Mouse (Mus musculus) MEL-GATA-1-ER (cell line): ENCODE data around the gene Slc2a2.

Experiments used
- DNase-seq: peaks from one replicate; pipeline ENCODE4 v3.0.0-alpha.2; 2012; ENCODE audit warnings: low read depth; ENCODE audit errors: extremely low read depth

The Slc2a2 gene

GRCm38 (mm10) chr3:28697797-28698196 is at the start of gene Slc2a2:
TSS of gene Slc2a2 (plus strand) at chr3:28697903.
- DNase-seq = no peak

- no peak for DNase-seq
Measured at GRCm38 (mm10) chr3:28652574-28652973, 45.1 kb upstream of the Slc2a2 start.

- DNase-seq = no peak
Measured at GRCm38 (mm10) chr3:28653043-28653442, 44.7 kb upstream of the Slc2a2 start.

GRCm38 (mm10) chr3:28654740-28655139 is 43.0 kb upstream of the Slc2a2 start:
- no peak for DNase-seq

- DNase-seq = no peak
Measured at GRCm38 (mm10) chr3:28658349-28658748, 39.4 kb upstream of the Slc2a2 start.

- DNase-seq = no peak
Measured at GRCm38 (mm10) chr3:28680851-28681250, 16.9 kb upstream of the Slc2a2 start.

GRCm38 (mm10) chr3:28681866-28682265 is 15.8 kb upstream of the Slc2a2 start:
- DNase-seq = no peak

- no peak for DNase-seq
Measured at GRCm38 (mm10) chr3:28682411-28682810, 15.3 kb upstream of the Slc2a2 start.

GRCm38 (mm10) chr3:28685510-28685909 is 12.2 kb upstream of the Slc2a2 start:
- DNase-seq = no peak

GRCm38 (mm10) chr3:28694811-28695210 is 2.9 kb upstream of the Slc2a2 start:
- DNase-seq = no peak

- no peak for DNase-seq
Measured at GRCm38 (mm10) chr3:28695608-28696007, 2.1 kb upstream of the Slc2a2 start.

- DNase-seq = no peak
Measured at GRCm38 (mm10) chr3:28696162-28696561, 1.5 kb upstream of the Slc2a2 start.

GRCm38 (mm10) chr3:28699601-28700000 is 1.9 kb downstream of the Slc2a2 start:
- DNase-seq = no peak

GRCm38 (mm10) chr3:28705522-28706137 is 7.9 kb downstream of the Slc2a2 start:
- DNase-seq = peak; percentile 16

- no peak for DNase-seq
Measured at GRCm38 (mm10) chr3:28706736-28707135, 9.0 kb downstream of the Slc2a2 start.

GRCm38 (mm10) chr3:28709740-28710139 is 12.0 kb downstream of the Slc2a2 start:
- DNase-seq = peak; percentile 30

GRCm38 (mm10) chr3:28713913-28714698 is 16.4 kb downstream of the Slc2a2 start:
- no peak for DNase-seq

- DNase-seq = no peak
Measured at GRCm38 (mm10) chr3:28718521-28718920, 20.8 kb downstream of the Slc2a2 start.

- no peak for DNase-seq
Measured at GRCm38 (mm10) chr3:28721218-28721617, 23.5 kb downstream of the Slc2a2 start.

GRCm38 (mm10) chr3:28721838-28722237 is 24.1 kb downstream of the Slc2a2 start:
- no peak for DNase-seq

GRCm38 (mm10) chr3:28722531-28722930 is 24.8 kb downstream of the Slc2a2 start:
- DNase-seq = no peak

- no peak for DNase-seq
Measured at GRCm38 (mm10) chr3:28723534-28723933, 25.8 kb downstream of the Slc2a2 start.

- no peak for DNase-seq
Measured at GRCm38 (mm10) chr3:28725203-28725602, 27.5 kb downstream of the Slc2a2 start.
